Mouse (Mus musculus) T-helper 1 cell (primary cell): ENCODE data around the gene Prdx1.

ENCODE experiments used
- in situ Hi-C: fragments of 300-600 bp; cut with MboI, MseI; formaldehyde crosslinking; loops from one replicate; pipeline ENCODE4 v1.15.1; 2025; ENCODE audit warnings: high pct_unique_total_duplicates

Gene Prdx1

DNA sequence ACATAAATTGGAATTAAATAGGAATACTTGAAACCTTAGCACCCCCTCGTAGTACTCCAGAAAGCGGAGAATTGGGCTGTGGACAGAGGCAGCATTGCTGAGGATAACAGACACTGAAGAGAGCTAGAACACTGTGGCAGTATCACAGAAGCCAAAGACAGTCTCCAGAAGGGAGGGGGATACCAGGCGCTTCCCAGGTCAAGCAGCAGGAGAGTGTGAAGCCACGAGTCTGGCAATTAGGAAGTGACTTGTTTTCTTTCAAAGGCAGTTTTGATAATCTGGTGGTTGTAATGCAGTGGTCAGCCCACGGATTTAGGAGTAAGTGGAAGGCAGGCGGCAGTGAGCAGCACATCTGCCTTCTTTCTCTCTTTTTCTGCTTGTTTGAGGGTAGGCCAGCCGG, 36.9 kb downstream of the Prdx1 start:
- in situ Hi-C loops: no loop called here

- in situ Hi-C loops: no loop called here
Measured at GRCm38 (mm10) chr4:116725444-116725843, 40.1 kb downstream of the Prdx1 start.

- in situ Hi-C loops: no loop called here
Measured at GRCm38 (mm10) chr4:116727401-116727800, 42.1 kb downstream of the Prdx1 start.

DNA sequence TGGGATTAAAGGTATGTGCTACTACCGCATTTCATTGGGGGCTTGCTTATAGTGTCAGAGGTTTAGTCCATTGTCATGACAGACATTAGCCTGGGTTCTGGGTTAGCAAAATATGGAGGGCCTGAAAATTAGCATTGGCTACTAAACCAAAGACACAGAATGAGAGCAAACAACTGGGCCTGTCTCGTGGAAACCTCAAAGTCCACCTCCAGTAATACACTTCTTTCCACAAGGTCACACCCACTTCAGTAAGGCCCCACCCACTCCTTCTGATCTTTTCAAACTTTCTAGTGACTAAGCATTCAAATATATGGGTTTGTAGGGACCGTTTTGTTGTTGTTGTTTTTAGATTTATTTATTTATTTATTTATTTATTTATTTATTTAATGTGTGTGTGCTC, 44.2 kb downstream of the Prdx1 start:
- in situ Hi-C loops: no loop called here

DNA sequence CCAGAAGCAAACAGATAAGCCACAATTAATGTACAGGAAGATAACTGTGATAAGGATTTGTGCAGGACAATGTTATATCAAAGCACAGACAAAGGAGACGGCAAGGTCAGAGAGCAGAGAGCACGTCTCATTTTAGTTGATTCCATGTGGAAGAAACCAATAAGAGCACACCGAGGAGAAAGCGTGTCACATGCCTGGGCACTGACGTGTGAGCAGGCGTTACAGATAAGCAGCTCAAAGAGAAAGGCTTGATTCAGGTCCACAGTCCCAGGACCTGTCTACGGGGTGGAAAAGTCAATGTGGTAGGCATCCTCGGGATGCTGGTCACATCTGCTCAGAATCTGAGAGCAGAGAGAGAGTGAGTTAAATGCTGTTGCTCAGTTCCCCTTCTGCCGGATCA, 45.7 kb downstream of the Prdx1 start:
- in situ Hi-C loops: no loop called here

DNA sequence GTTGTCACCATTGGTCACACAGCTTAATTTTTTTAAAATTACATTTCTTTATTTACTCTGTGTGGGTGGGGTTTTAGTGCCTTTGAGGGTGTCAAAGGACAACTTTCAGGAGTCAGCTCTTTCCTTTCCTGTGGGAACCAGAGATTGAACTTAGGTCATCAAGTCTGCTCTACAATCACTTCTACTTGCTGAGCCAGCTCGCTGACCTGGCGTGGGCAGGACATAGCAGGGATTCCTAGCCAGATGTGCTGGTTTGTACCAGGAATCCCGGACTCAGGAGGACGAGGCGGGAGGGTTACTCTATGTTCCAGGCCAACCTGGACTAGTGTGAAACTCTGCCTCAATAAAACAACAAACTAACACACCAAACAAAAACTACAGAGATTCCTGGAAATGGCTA, 47.0 kb downstream of the Prdx1 start:
- in situ Hi-C loops: no loop called here

- in situ Hi-C loops: no loop called here
Measured at GRCm38 (mm10) chr4:116734996-116735395, 49.7 kb downstream of the Prdx1 start.

DNA sequence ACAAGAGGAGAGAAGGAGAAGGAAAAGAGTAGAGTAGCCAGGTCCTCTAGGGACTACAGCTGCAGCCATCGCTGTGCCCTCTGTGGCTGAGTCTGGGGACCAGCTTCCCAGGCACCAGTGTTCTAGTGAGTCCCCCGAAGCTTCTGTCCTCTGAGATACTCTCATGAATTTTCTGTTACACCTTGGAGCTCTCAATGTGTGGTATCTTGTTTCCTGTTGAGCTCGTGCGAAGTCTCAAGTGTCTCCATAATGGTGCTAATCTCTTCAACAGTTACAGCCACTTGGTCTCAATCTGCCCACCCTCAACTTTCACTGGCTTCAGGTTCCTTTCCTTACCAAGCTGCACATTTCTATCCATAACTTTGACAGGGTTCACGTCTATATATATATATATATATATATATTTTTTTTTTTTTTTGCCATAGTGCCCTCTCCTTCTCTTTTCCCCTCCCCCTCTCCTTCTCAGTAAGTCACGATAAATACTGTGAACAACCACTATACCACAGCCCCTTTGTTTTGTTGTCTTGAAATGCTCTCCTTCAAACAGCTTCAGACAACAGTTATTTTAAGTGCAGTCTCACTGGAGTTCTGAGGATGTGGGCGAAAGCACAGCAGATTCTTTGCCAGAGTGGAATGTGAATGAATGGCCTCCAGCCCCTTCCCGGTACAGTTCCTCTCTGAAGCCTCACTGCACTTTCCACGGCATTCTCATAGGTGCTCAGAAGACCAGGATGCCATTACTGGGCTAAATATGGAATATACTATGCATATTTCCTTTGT, 53.8 kb downstream of the Prdx1 start:
- in situ Hi-C loops: no loop called here

DNA sequence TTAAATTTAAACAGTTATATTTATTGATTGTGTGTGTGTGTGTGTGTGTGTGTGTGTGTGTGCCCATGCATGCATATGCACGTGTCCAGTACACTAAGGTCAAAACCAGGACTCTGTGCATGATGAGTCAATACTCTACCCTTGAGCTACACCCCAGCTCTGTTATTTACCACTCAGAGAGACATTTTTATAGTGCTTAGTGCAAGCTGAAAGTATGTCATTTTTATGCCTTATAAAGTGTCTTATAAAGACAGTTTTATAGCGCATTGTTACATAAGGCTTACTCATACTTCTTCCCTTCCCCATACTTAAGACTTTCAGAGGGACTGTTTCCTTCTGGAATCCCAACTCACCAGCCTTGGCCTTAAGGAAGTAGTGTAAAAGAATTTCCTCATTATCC, 64.4 kb downstream of the Prdx1 start:
- in situ Hi-C loops: loop anchor here (5.0 to 10.0 kb wide), 2 partner anchors 48 to 785 kb away; no protein-coding TSS in a partner anchor
